Mouse (Mus musculus) kidney, postnatal 0 days (tissue): ENCODE measurements around the gene Catspere2. TPM values are rescaled to one million over a fixed set of nuclear protein-coding genes. Genes with fewer than 3 reads are reported as not detected.
"Not testable (repeated sequence)": the region's sequence is repeated elsewhere in the genome, so short reads cannot be mapped to it uniquely, and the experiment has no call there.

Source experiments
- ATAC-seq: fragments of 200-750 bp; cut with Nextera tagmentation; replicated peaks from 2 replicates; pipeline ENCODE4 v1.8.0; 2017; ENCODE audit warnings: low read depth, moderate number of reproducible peaks, moderate TSS enrichment, moderate library complexity; ENCODE audit not compliant: low FRiP score
- DNase-seq: peaks from one replicate; pipeline ENCODE4 v3.0.0-alpha.2; 2016; ENCODE audit warnings: low spot score
- H3K27ac ChIP-seq: fragments of 300-500 bp; sonication (generic); 2 replicates; pipeline ENCODE4 v1.5.1; 2014; ENCODE audit warnings: mild to moderate bottlenecking
- H3K27me3 ChIP-seq: fragments of 300-500 bp; sonication (generic); 2 replicates; pipeline ENCODE4 v1.6.1; 2014; ENCODE audit warnings: low read length, mixed read lengths; ENCODE audit not compliant: insufficient read depth
- H3K36me3 ChIP-seq: fragments of 300-500 bp; sonication (generic); 2 replicates; pipeline ENCODE4 v1.6.1; 2014; ENCODE audit warnings: low read length, mixed read lengths; ENCODE audit not compliant: insufficient read depth
- H3K4me1 ChIP-seq: fragments of 300-500 bp; sonication (generic); replicated peaks from 2 replicates; pipeline ENCODE4 v1.6.1; 2014; ENCODE audit warnings: antibody characterized with exemption, low read length, mixed read lengths; ENCODE audit not compliant: insufficient read depth
- H3K4me2 ChIP-seq: fragments of 300-500 bp; sonication (generic); 2 replicates; pipeline ENCODE4 v1.6.1; 2014; ENCODE audit warnings: mild to moderate bottlenecking, low read length, moderate library complexity, mixed read lengths
- H3K4me3 ChIP-seq: fragments of 300-500 bp; sonication (generic); replicated peaks from 2 replicates; pipeline ENCODE4 v1.5.1; 2014; ENCODE audit warnings: low read depth, low read length
- H3K9ac ChIP-seq: fragments of 300-500 bp; sonication (generic); 2 replicates; pipeline ENCODE4 v1.6.1; 2014; ENCODE audit warnings: low read depth, low read length
- H3K9me3 ChIP-seq: fragments of 300-500 bp; sonication (generic); replicated peaks from 2 replicates; pipeline ENCODE4 v1.6.1; 2016; ENCODE audit warnings: low read length, inconsistent platforms, mixed read lengths
- CTCF ChIP-seq: IDR thresholded peaks from 2 replicates; pipeline ENCODE4 v1.5.1; 2016; ENCODE audit warnings: antibody characterized with exemption, low read depth, mild to moderate bottlenecking, moderate library complexity
- WGBS: fragments of 180-500 bp; shearing (Covaris S2); extraction: QIAGEN DNeasy Blood & Tissue Kit; methylation state at CpG from one replicate; pipeline ENCODE4 v1.1.7; 2014; 5-methylcytosine and 5-hydroxymethylcytosine counted together
- polyA plus RNA-seq: library from polyadenylated mRNA; unstranded; fragments of >200 nt; fragmentation: Nextera tagmentation; extraction: Ambion mirVana; gene quantifications from 2 replicates; pipeline ENCODE4 v1.2.1, GENCODE M21; 2015

Gene Catspere2
- polyA plus RNA-seq, result 0.66 and 0.69 TPM in 2 replicates

DNA sequence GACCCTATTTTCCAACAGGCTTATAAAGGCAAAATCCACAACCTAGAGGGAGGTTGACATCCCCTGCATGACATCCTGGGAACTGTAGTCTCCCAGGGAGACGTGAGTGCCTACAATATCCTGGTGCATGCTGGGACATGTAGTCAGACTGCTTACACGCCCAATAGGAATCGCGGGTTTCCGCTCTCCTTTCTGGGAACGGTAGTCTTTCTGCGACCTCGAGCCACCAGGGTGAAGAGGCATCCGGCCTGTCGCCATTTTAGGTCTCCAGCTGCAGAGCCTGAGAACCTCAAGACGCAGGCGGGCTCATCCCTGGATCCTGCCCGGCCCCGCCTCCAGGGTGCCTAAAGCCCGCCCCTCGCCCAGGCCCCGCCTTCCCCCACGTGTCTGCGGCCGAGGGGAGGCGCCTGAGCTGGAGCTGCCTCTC lies at the start of gene Catspere2:
Catspere2 (plus strand) TSS at position 400 of the 427 bp plus-strand sequence.
- not testable (repeated sequence) for H3K9me3 ChIP-seq, H3K27me3 ChIP-seq, H3K36me3 ChIP-seq, H3K4me1 ChIP-seq
- Histone ChIP-seq H3K4me3 (peak within 1 kb of the TSS; percentile 48), H3K9ac (peak within 1 kb of the TSS; percentile 49; the same call in 1 of the 2 replicates), H3K27ac (peak within 1 kb of the TSS; percentile 42; the same call in 1 of the 2 replicates), H3K4me2 (peak within 1 kb of the TSS; percentile 59)
- WGBS, result under 1% methylated on average over 18 of the region's 21 CpGs
- ATAC-seq (peak; percentile 99), DNase-seq (peak; percentile 97)

DNA sequence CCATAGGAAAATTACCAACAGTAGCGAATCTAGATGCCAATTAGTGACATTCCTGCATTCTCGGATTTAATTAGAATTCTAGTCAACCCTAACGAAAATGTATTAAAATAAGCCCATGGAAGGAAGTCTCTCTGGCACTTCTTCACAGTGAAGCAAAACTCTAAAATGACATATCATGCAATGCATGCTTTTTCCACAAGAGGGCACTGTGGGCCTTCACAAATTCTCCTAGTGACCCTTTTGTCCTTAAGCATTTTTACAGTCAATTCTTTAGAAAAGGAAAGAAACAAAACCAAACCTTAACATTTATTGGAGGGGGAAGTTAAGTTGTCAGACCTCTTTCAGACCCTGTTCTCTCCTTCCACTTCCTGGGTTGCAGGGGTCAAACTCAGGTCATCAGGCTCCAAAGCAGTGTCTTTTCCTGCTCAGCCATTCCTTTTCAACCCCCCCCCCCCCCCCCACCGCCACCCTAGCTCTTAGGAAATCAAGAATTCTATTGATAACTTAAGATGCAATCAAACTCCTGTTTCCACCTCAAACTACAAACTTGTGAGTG lies 42.7 kb upstream of the Catspere2 start:
- not testable (repeated sequence) for H3K4me2 ChIP-seq, H3K4me3 ChIP-seq, H3K27me3 ChIP-seq, H3K9me3 ChIP-seq, H3K27ac ChIP-seq, H3K9ac ChIP-seq, H3K4me1 ChIP-seq, H3K36me3 ChIP-seq
- 0% methylated on average over 3 of the region's 4 CpGs for WGBS
- peak; percentile 64 for TF ChIP-seq CTCF
- ATAC-seq (peak; percentile 49), DNase-seq (peak; percentile 44)

DNA sequence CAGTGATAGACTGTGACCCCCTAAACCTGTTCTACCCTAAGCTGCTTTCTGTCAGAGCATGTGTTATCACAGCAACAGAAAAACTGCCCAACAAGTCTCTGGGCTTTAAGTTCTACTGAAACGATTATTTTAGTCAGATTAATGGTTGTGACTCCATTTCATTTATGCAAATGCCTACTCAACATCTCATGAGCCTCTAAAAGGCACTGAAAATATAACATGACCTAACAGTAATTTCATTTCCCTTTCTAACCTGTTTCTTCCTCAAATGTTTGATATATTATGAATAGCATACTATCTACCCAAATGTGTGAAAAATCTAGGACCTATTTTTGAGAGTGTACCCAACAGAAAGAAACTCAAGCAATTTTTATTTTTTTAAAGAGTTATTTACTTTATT lies 1.9 kb upstream of the Catspere2 start:
- Histone ChIP-seq H3K4me1 (no peaks in the 10 kb centered on the region), H3K9me3 (no peaks in the 10 kb centered on the region), H3K9ac (no peak overlapping the region), H3K4me2 (no peak overlapping the region), H3K36me3 (no peaks in the 10 kb centered on the region), H3K27me3 (no peaks in the 10 kb centered on the region), H3K4me3 (no peak overlapping the region), H3K27ac (no peak overlapping the region)
- 77% methylated on average over 1 of the region's 1 CpGs for WGBS
- no peak for ATAC-seq
- no peak for DNase-seq
- TF ChIP-seq CTCF, result no peak

DNA sequence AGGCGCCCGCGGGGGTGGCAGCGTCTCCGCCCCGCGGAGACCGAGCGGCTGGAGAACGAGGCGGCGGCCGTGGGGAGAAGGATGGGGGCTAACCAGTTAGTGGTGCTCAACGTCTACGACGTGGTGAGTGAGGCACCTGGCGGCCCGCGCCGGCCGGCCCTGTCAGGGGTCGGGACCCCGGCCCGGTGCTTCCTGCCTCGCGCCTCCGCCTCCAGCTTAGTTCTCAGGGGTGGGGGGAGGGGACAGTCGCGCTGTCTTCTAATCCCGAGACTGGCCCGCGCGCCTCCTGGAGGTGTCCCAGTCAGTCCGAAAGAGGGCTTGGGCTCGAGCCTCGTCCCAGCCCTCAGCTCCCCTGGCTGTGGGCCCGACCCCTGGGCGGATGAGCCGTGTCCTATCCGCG lies 359 bp downstream of the Catspere2 start:
- not testable (repeated sequence) for H3K9me3 ChIP-seq
- 0% methylated on average over 6 of the region's 41 CpGs for WGBS

DNA sequence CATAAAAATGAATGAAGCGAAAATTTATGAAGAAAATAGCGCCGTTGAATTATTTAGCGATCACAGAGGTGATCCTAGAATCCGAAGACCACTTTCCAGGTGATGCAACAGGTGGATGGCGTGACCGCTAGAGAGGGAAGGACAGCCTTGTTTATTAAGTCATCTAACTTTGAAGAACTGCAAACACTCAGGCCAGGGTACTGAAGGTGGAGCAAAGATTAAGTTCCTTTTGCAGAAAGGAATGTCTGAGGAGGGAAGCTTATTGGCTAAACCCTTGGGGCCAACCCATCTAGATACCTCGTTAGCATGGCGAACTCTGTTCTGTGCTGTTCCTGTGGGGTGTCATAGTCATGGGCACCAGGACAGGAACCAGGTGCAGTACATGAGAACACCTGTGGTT lies 983 bp downstream of the Catspere2 start:
- Histone ChIP-seq H3K9me3 (no peaks in the 10 kb centered on the region), H3K4me1 (no peaks in the 10 kb centered on the region), H3K36me3 (no peaks in the 10 kb centered on the region), H3K4me3 (no peak overlapping the region), H3K27me3 (no peaks in the 10 kb centered on the region), H3K4me2 (peak overlapping the region; percentile 27; the same call in 1 of the 2 replicates), H3K27ac (no peak overlapping the region), H3K9ac (no peak overlapping the region)
- ATAC-seq, result no peak
- 60% methylated on average over 9 of the region's 9 CpGs for WGBS
- peak; percentile 10 for DNase-seq
- no peak for TF ChIP-seq CTCF

More for the DNA sequence above, 359 bp downstream of the Catspere2 start:
- not testable (repeated sequence) for H3K36me3 ChIP-seq, H3K27me3 ChIP-seq, DNase-seq, H3K4me1 ChIP-seq
- H3K4me3 ChIP-seq, result peak overlapping the region; percentile 48
- peak; percentile 44 for ATAC-seq
- H3K27ac ChIP-seq, result peak overlapping the region; percentile 42; the same call in 1 of the 2 replicates
- H3K4me2 ChIP-seq, result peak overlapping the region; percentile 59
- H3K9ac ChIP-seq, result peak overlapping the region; percentile 49; the same call in 1 of the 2 replicates

DNA sequence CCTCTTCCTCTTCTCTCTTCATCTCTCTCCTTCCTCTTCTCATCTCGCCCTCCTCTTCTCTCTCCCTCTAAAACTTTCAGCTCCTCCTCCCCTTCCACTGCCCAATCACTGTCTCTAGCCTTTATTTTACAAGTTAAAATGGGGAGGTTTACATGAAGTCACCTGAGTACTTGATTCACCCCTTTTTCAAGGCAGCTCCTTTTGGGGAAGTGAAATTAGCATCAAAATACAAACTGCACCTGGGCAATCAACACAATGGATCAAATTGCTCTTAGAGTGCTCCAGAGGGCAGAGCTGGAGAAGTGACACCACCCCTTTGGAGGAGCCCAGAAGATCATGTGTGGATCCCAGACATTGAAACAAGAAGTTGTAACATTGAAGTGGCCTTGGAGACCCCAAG lies 4.3 kb downstream of the Catspere2 start:
- not testable (repeated sequence) for ATAC-seq, H3K27ac ChIP-seq, H3K4me2 ChIP-seq, DNase-seq, H3K9me3 ChIP-seq, H3K9ac ChIP-seq, H3K27me3 ChIP-seq, H3K36me3 ChIP-seq, H3K4me3 ChIP-seq, H3K4me1 ChIP-seq
- WGBS, result 88% methylated on average over 1 of the region's 1 CpGs

DNA sequence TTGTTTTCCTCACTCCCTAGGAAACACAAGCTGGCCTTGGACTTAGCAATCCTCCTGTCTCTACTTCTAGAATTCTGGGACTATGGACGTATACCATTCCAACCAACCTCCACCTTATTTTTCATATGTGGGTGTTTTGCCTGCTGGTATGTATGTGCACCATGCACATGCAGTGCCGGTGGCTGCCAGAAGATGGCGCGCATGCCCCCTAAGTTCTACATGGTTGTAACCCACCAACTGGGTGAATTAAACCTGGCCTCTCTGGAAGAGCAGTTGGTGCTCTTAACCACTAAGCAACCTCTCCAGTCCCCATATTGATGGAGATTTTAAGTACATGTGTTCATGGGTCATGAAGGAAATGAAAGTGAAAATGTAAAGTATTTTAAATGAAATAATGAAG lies 89.6 kb downstream of the Catspere2 start:
- not testable (repeated sequence) for H3K4me3 ChIP-seq, H3K36me3 ChIP-seq, H3K9ac ChIP-seq, ATAC-seq, DNase-seq, H3K4me2 ChIP-seq, H3K9me3 ChIP-seq, H3K4me1 ChIP-seq, H3K27ac ChIP-seq, H3K27me3 ChIP-seq
- peak; percentile 28; the same call in 1 of the 2 replicates for TF ChIP-seq CTCF
- 63% methylated on average over 4 of the region's 4 CpGs for WGBS

DNA sequence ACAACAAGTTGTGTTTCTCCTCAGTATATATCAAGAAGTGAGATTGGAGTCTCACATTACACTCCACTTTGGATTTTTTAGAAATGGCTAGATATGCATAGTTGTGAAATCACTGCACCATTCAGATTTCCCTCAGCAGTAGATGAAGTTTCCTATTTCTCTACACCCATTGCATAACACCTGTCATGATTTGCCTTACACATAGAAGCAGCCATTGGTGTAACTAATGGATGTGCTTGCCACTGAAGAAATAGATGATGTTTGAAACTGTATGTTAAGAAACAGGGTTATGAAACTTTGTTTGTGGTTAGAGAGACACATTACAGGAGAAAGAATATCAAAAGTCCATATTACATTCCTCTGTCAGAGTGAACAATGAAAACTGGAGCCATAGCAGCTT lies 114.6 kb downstream of the Catspere2 start:
- H3K9ac ChIP-seq, H3K4me2 ChIP-seq, H3K36me3 ChIP-seq, ATAC-seq, H3K9me3 ChIP-seq, H3K27ac ChIP-seq, DNase-seq, H3K4me1 ChIP-seq, H3K27me3 ChIP-seq, H3K4me3 ChIP-seq: not testable (repeated sequence)

DNA sequence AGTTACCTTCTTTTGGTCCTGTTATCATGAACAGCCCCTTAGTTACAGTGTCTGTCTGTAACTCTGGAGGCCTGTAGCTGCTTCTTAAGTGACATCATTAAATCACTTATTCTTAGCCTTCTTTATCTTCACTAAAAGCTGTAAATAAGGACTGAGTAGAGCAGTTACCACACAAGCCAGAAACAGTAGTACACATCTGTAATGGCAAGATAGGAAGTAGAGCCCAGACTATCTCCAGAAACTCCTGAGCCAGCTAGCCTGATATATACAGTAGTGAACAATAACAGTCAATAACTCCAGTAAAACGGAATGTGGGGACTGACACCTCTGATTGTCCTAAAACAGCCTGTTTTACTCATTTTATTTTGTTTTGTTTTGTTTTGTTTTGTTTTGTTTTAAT lies 125.3 kb downstream of the Catspere2 start:
- H3K4me3 ChIP-seq, H3K9ac ChIP-seq, H3K27ac ChIP-seq, ATAC-seq, H3K27me3 ChIP-seq, H3K36me3 ChIP-seq, H3K9me3 ChIP-seq, DNase-seq, H3K4me2 ChIP-seq, H3K4me1 ChIP-seq: not testable (repeated sequence)
- 68% methylated on average over 1 of the region's 1 CpGs for WGBS
